Mouse (Mus musculus) kidney, postnatal 0 days (tissue): ENCODE measurements around the gene Olr1. TPM values are rescaled to one million over a fixed set of nuclear protein-coding genes. Genes with fewer than 3 reads are reported as not detected.

ENCODE experiments used
- ATAC-seq: fragments of 200-750 bp; cut with Nextera tagmentation; replicated peaks from 2 replicates; pipeline ENCODE4 v1.8.0; 2017; ENCODE audit warnings: low read depth, moderate number of reproducible peaks, moderate TSS enrichment, moderate library complexity; ENCODE audit not compliant: low FRiP score
- DNase-seq: peaks from one replicate; pipeline ENCODE4 v3.0.0-alpha.2; 2016; ENCODE audit warnings: low spot score
- H3K27ac ChIP-seq: fragments of 300-500 bp; sonication (generic); 2 replicates; pipeline ENCODE4 v1.5.1; 2014; ENCODE audit warnings: mild to moderate bottlenecking
- H3K27me3 ChIP-seq: fragments of 300-500 bp; sonication (generic); 2 replicates; pipeline ENCODE4 v1.6.1; 2014; ENCODE audit warnings: low read length, mixed read lengths; ENCODE audit not compliant: insufficient read depth
- H3K36me3 ChIP-seq: fragments of 300-500 bp; sonication (generic); 2 replicates; pipeline ENCODE4 v1.6.1; 2014; ENCODE audit warnings: low read length, mixed read lengths; ENCODE audit not compliant: insufficient read depth
- H3K4me1 ChIP-seq: fragments of 300-500 bp; sonication (generic); replicated peaks from 2 replicates; pipeline ENCODE4 v1.6.1; 2014; ENCODE audit warnings: antibody characterized with exemption, low read length, mixed read lengths; ENCODE audit not compliant: insufficient read depth
- H3K4me2 ChIP-seq: fragments of 300-500 bp; sonication (generic); 2 replicates; pipeline ENCODE4 v1.6.1; 2014; ENCODE audit warnings: mild to moderate bottlenecking, low read length, moderate library complexity, mixed read lengths
- H3K4me3 ChIP-seq: fragments of 300-500 bp; sonication (generic); replicated peaks from 2 replicates; pipeline ENCODE4 v1.5.1; 2014; ENCODE audit warnings: low read depth, low read length
- H3K9ac ChIP-seq: fragments of 300-500 bp; sonication (generic); 2 replicates; pipeline ENCODE4 v1.6.1; 2014; ENCODE audit warnings: low read depth, low read length
- H3K9me3 ChIP-seq: fragments of 300-500 bp; sonication (generic); replicated peaks from 2 replicates; pipeline ENCODE4 v1.6.1; 2016; ENCODE audit warnings: low read length, inconsistent platforms, mixed read lengths
- CTCF ChIP-seq: IDR thresholded peaks from 2 replicates; pipeline ENCODE4 v1.5.1; 2016; ENCODE audit warnings: antibody characterized with exemption, low read depth, mild to moderate bottlenecking, moderate library complexity
- WGBS: fragments of 180-500 bp; shearing (Covaris S2); extraction: QIAGEN DNeasy Blood & Tissue Kit; methylation state at CpG from one replicate; pipeline ENCODE4 v1.1.7; 2014; 5-methylcytosine and 5-hydroxymethylcytosine counted together
- polyA plus RNA-seq: library from polyadenylated mRNA; unstranded; fragments of >200 nt; fragmentation: Nextera tagmentation; extraction: Ambion mirVana; gene quantifications from 2 replicates; pipeline ENCODE4 v1.2.1, GENCODE M21; 2015

The Olr1 gene
- polyA plus RNA-seq, 1 experiment from 2014 or later = not detected

GRCm38 (mm10) chr6:129515068-129515467 lies 8.1 kb upstream of the Olr1 start:
- Histone ChIP-seq H3K27ac (no peak overlapping the region), H3K4me2 (no peak overlapping the region), H3K9me3 (no peaks in the 10 kb centered on the region), H3K4me3 (0 out of 2 replicates have a peak overlapping the region, but pooled peaks have one; percentile 9), H3K4me1 (no peaks in the 10 kb centered on the region; the same call in none of the 2 replicates), H3K27me3 (no peaks in the 10 kb centered on the region), H3K9ac (no peak overlapping the region), H3K36me3 (no peaks in the 10 kb centered on the region)
- no peak for ATAC-seq
- WGBS = 63% methylated on average over 3 of the region's 3 CpGs
- DNase-seq = no peak
- TF ChIP-seq CTCF = no peak

- no peak overlapping the region for H3K9ac ChIP-seq
- H3K4me3 ChIP-seq = no peak overlapping the region
- no peak overlapping the region for H3K27ac ChIP-seq
- H3K9me3 ChIP-seq = no peaks in the 10 kb centered on the region
- no peaks in the 10 kb centered on the region for H3K27me3 ChIP-seq
- no peak for TF ChIP-seq CTCF
- 0 out of 2 replicates have a peak overlapping the region, but pooled peaks have one; percentile 19 for H3K4me2 ChIP-seq
- no peaks in the 10 kb centered on the region for H3K36me3 ChIP-seq
- 51% methylated on average over 2 of the region's 2 CpGs for WGBS
- no peak for DNase-seq
- no peaks in the 10 kb centered on the region; the same call in none of the 2 replicates for H3K4me1 ChIP-seq
- ATAC-seq = no peak
Observed at GRCm38 (mm10) chr6:129514376-129514775, 7.4 kb upstream of the Olr1 start.

GRCm38 (mm10) chr6:129513409-129513808 lies 6.4 kb upstream of the Olr1 start:
- Histone ChIP-seq H3K4me3 (peak overlapping the region; percentile 16; the same call in 1 of the 2 replicates), H3K27me3 (no peaks in the 10 kb centered on the region), H3K9me3 (no peaks in the 10 kb centered on the region), H3K36me3 (no peaks in the 10 kb centered on the region), H3K9ac (peak overlapping the region; percentile 9), H3K27ac (peak overlapping the region; percentile 68; the same call in 1 of the 2 replicates), H3K4me1 (no peaks in the 10 kb centered on the region; the same call in none of the 2 replicates), H3K4me2 (peak overlapping the region; percentile 14; the same call in 1 of the 2 replicates)
- WGBS = 45% methylated on average over 1 of the region's 1 CpGs
- TF ChIP-seq CTCF = no peak
- DNase-seq (peak; percentile 83), ATAC-seq (no peak)

- WGBS = 32% methylated on average over 8 of the region's 8 CpGs
- H3K4me2 ChIP-seq = peak overlapping the region; percentile 31; the same call in 1 of the 2 replicates
- H3K36me3 ChIP-seq = no peaks in the 10 kb centered on the region
- H3K4me3 ChIP-seq = peak overlapping the region; percentile 16; the same call in 1 of the 2 replicates
- H3K27me3 ChIP-seq = no peaks in the 10 kb centered on the region
- ATAC-seq (no peak), DNase-seq (no peak)
- peak overlapping the region; percentile 42; the same call in 1 of the 2 replicates for H3K9ac ChIP-seq
- H3K9me3 ChIP-seq = no peaks in the 10 kb centered on the region
- TF ChIP-seq CTCF = no peak
- no peaks in the 10 kb centered on the region; the same call in none of the 2 replicates for H3K4me1 ChIP-seq
- H3K27ac ChIP-seq = peak overlapping the region; percentile 68
Observed at GRCm38 (mm10) chr6:129512868-129513267, 5.9 kb upstream of the Olr1 start.

- 25% methylated on average over 3 of the region's 3 CpGs for WGBS
- no peak for ATAC-seq
- Histone ChIP-seq H3K27ac (peak within 1 kb of the TSS; percentile 68), H3K9ac (peak within 1 kb of the TSS; percentile 42; the same call in 1 of the 2 replicates), H3K4me2 (peak within 1 kb of the TSS; percentile 31; the same call in 1 of the 2 replicates), H3K27me3 (no peaks in the 10 kb centered on the region), H3K9me3 (no peaks in the 10 kb centered on the region), H3K4me1 (no peaks in the 10 kb centered on the region; the same call in none of the 2 replicates), H3K4me3 (peak within 1 kb of the TSS; percentile 16; the same call in 1 of the 2 replicates), H3K36me3 (no peaks in the 10 kb centered on the region)
- no peak for TF ChIP-seq CTCF
- DNase-seq = no peak
Observed at GRCm38 (mm10) chr6:129512367-129512766, 5.4 kb upstream of the Olr1 start, which contains the start of gene Tmem52b. TSS of gene Tmem52b (plus strand) at chr6:129512555.

GRCm38 (mm10) chr6:129510120-129510911 lies 3.4 kb upstream of the Olr1 start:
- DNase-seq = no peak
- peak overlapping the region; percentile 37 for H3K27ac ChIP-seq

More at GRCm38 (mm10) chr6:129510120-129510911, 3.4 kb upstream of the Olr1 start:
- no peak overlapping the region for H3K4me3 ChIP-seq
- H3K27me3 ChIP-seq = no peaks in the 10 kb centered on the region
- no peak overlapping the region for H3K4me2 ChIP-seq
- TF ChIP-seq CTCF = no peak
- H3K4me1 ChIP-seq = no peaks in the 10 kb centered on the region; the same call in none of the 2 replicates
- no peaks in the 10 kb centered on the region for H3K9me3 ChIP-seq
- no peak overlapping the region for H3K9ac ChIP-seq
- WGBS = 55% methylated on average over 6 of the region's 6 CpGs
- no peaks in the 10 kb centered on the region for H3K36me3 ChIP-seq
- ATAC-seq = peak; percentile 90
